Mouse (Mus musculus): ENCODE measurements at regions not wholly inside any gene's neighbourhood (a gene's known extent, or its start where the extent isn't known, plus 50 kb on each side); places are given as distances from the start of the nearest gene placed in this dataset.
A peak's percentile ranks its signal among the peaks of the same experiment; 100 is the strongest.

- peak; percentile 86 for DNase-seq (ENCODE audit: low read depth)
- TF ChIP-seq POLR2A (IDR thresholded peaks at IDR 0.05; ENCODE audit: borderline replicate concordance, extremely low read depth, insufficient read depth, insufficient read length, poor library complexity, severe bottlenecking) (no peak), CTCF (IDR thresholded peaks at IDR 0.05; ENCODE audit: borderline replicate concordance, extremely low read depth, insufficient read depth, insufficient read length) (no peak)
Observed at GRCm38 (mm10) chr4:47772230-47772920, 272.6 kb upstream of the Nr4a3 start.

GRCm38 (mm10) chr4:47774664-47775063 is 270.3 kb upstream of the Nr4a3 start:
- TF ChIP-seq POLR2A (IDR thresholded peaks at IDR 0.05; ENCODE audit: borderline replicate concordance, extremely low read depth, insufficient read depth, insufficient read length, poor library complexity, severe bottlenecking) (no peak), CTCF (IDR thresholded peaks at IDR 0.05; ENCODE audit: borderline replicate concordance, extremely low read depth, insufficient read depth, insufficient read length) (no peak)

GRCm38 (mm10) chr4:47781039-47781438 is 263.9 kb upstream of the Nr4a3 start:
- DNase-seq (ENCODE audit: low read depth), result no peak
- TF ChIP-seq CTCF (IDR thresholded peaks at IDR 0.05; ENCODE audit: borderline replicate concordance, extremely low read depth, insufficient read depth, insufficient read length) (no peak), POLR2A (IDR thresholded peaks at IDR 0.05; ENCODE audit: borderline replicate concordance, extremely low read depth, insufficient read depth, insufficient read length, poor library complexity, severe bottlenecking) (no peak)

More at GRCm38 (mm10) chr4:47774664-47775063, 270.3 kb upstream of the Nr4a3 start:
- DNase-seq (ENCODE audit: low read depth), result no peak

- TF ChIP-seq CTCF (IDR thresholded peaks at IDR 0.05; ENCODE audit: borderline replicate concordance, extremely low read depth, insufficient read depth, insufficient read length), result no peak
- no peak for TF ChIP-seq POLR2A (IDR thresholded peaks at IDR 0.05; ENCODE audit: borderline replicate concordance, extremely low read depth, insufficient read depth, insufficient read length, poor library complexity, severe bottlenecking)
- no peak for DNase-seq (ENCODE audit: low read depth)
Observed at GRCm38 (mm10) chr4:47796977-47797376, 248.0 kb upstream of the Nr4a3 start.

- TF ChIP-seq CTCF (IDR thresholded peaks at IDR 0.05; ENCODE audit: borderline replicate concordance, extremely low read depth, insufficient read depth, insufficient read length) (no peak), POLR2A (IDR thresholded peaks at IDR 0.05; ENCODE audit: borderline replicate concordance, extremely low read depth, insufficient read depth, insufficient read length, poor library complexity, severe bottlenecking) (no peak)
- DNase-seq (ENCODE audit: low read depth), result no peak
Observed at GRCm38 (mm10) chr4:47799165-47799564, 245.8 kb upstream of the Nr4a3 start.

GRCm38 (mm10) chr4:47803111-47803510 is 241.8 kb upstream of the Nr4a3 start:
- no peak for TF ChIP-seq POLR2A (IDR thresholded peaks at IDR 0.05; ENCODE audit: borderline replicate concordance, extremely low read depth, insufficient read depth, insufficient read length, poor library complexity, severe bottlenecking)
- TF ChIP-seq CTCF (IDR thresholded peaks at IDR 0.05; ENCODE audit: borderline replicate concordance, extremely low read depth, insufficient read depth, insufficient read length), result no peak
- no peak for DNase-seq (ENCODE audit: low read depth)

GRCm38 (mm10) chr4:47807877-47808276 is 237.1 kb upstream of the Nr4a3 start:
- peak; percentile 48 for DNase-seq (ENCODE audit: low read depth)
- TF ChIP-seq CTCF (IDR thresholded peaks at IDR 0.05; ENCODE audit: borderline replicate concordance, extremely low read depth, insufficient read depth, insufficient read length) (peak; percentile 11; the same call in 1 of the 2 replicates), POLR2A (IDR thresholded peaks at IDR 0.05; ENCODE audit: borderline replicate concordance, extremely low read depth, insufficient read depth, insufficient read length, poor library complexity, severe bottlenecking) (no peak)

- DNase-seq (ENCODE audit: low read depth), result no peak
Observed at GRCm38 (mm10) chr4:47814030-47814429, 230.9 kb upstream of the Nr4a3 start.

GRCm38 (mm10) chr4:47818371-47819159 is 226.4 kb upstream of the Nr4a3 start:
- TF ChIP-seq POLR2A (IDR thresholded peaks at IDR 0.05; ENCODE audit: borderline replicate concordance, extremely low read depth, insufficient read depth, insufficient read length, poor library complexity, severe bottlenecking) (no peak), CTCF (IDR thresholded peaks at IDR 0.05; ENCODE audit: borderline replicate concordance, extremely low read depth, insufficient read depth, insufficient read length) (no peak)
- peak; percentile 79 for DNase-seq (ENCODE audit: low read depth)

More at GRCm38 (mm10) chr4:47814030-47814429, 230.9 kb upstream of the Nr4a3 start:
- TF ChIP-seq POLR2A (IDR thresholded peaks at IDR 0.05; ENCODE audit: borderline replicate concordance, extremely low read depth, insufficient read depth, insufficient read length, poor library complexity, severe bottlenecking) (no peak), CTCF (IDR thresholded peaks at IDR 0.05; ENCODE audit: borderline replicate concordance, extremely low read depth, insufficient read depth, insufficient read length) (no peak)

- TF ChIP-seq CTCF (IDR thresholded peaks at IDR 0.05; ENCODE audit: borderline replicate concordance, extremely low read depth, insufficient read depth, insufficient read length) (no peak), POLR2A (IDR thresholded peaks at IDR 0.05; ENCODE audit: borderline replicate concordance, extremely low read depth, insufficient read depth, insufficient read length, poor library complexity, severe bottlenecking) (no peak)
- DNase-seq (ENCODE audit: low read depth), result no peak
Observed at GRCm38 (mm10) chr4:47820562-47820961, 224.4 kb upstream of the Nr4a3 start.

- no peak for TF ChIP-seq CTCF (IDR thresholded peaks at IDR 0.05; ENCODE audit: borderline replicate concordance, extremely low read depth, insufficient read depth, insufficient read length)
- TF ChIP-seq POLR2A (IDR thresholded peaks at IDR 0.05; ENCODE audit: borderline replicate concordance, extremely low read depth, insufficient read depth, insufficient read length, poor library complexity, severe bottlenecking), result no peak
- no peak for DNase-seq (ENCODE audit: low read depth)
Observed at GRCm38 (mm10) chr4:47823299-47823698, 221.7 kb upstream of the Nr4a3 start.

Measured in brain, embryonic 14.5 days (tissue).